ENCODE assay signal across 8 mouse cellular contexts in genomic region chr12:95691961-95692767, GRCm38 (mm10). TPM values are rescaled to one million over a fixed set of nuclear protein-coding genes. Genes with fewer than 3 reads are reported as not detected.
DNase-seq lines count a peak whose midpoint lies in the region; ATAC-seq and TF ChIP-seq lines count a peak whose summit lies in the region.

Gene Flrt2 (plus strand): TSS chr12:95692226.

- H3K27ac ChIP-seq in intestine, postnatal 0 days (ENCODE audit: low read depth, low read length) = no peak within 1 kb of the TSS
- H3K27ac ChIP-seq in neural tube, embryonic 12.5 days = no peak within 1 kb of the TSS

- H3K4me2 ChIP-seq in intestine, postnatal 0 days (replicated peaks; ENCODE audit: low read depth) = peak within 1 kb of the TSS; percentile 94
- peak within 1 kb of the TSS; percentile 66 for H3K4me2 ChIP-seq in neural tube, embryonic 12.5 days (replicated peaks)

- no peaks in the 10 kb centered on the region for H3K9me3 ChIP-seq in intestine, postnatal 0 days (ENCODE audit: control insufficient read depth)
- H3K9me3 ChIP-seq in neural tube, embryonic 12.5 days = no peaks in the 10 kb centered on the region

- 0 out of 2 replicates have a peak, but pooled peaks cover 5% of the 10 kb centered on the region for H3K4me1 ChIP-seq in intestine, postnatal 0 days (replicated peaks; ENCODE audit: control insufficient read depth, insufficient read depth, low read length)
- peaks cover 13% of the 10 kb centered on the region for H3K4me1 ChIP-seq in neural tube, embryonic 12.5 days

- H3K27me3 ChIP-seq in intestine, postnatal 0 days (replicated peaks; ENCODE audit: control insufficient read depth, insufficient read depth, low read length) = peaks cover 44% of the 10 kb centered on the region
- peaks cover 30% of the 10 kb centered on the region for H3K27me3 ChIP-seq in neural tube, embryonic 12.5 days (replicated peaks)

- ATAC-seq in intestine, postnatal 0 days = no peak
- ATAC-seq in neural tube, embryonic 12.5 days (ENCODE audit: low FRiP score, low read depth) = no peak

- no peak for TF ChIP-seq CTCF in brain, embryonic 14.5 days (IDR thresholded peaks at IDR 0.05; ENCODE audit: borderline replicate concordance, extremely low read depth, insufficient read depth, insufficient read length)
- TF ChIP-seq CTCF in intestine, postnatal 0 days (IDR thresholded peaks at IDR 0.05; ENCODE audit: low read depth) = no peak

- intact Hi-C loops in gastrocnemius, postnatal 14 days (cut with DNase I; ENCODE audit: low total_unique reads) = no loop called here

- no peak for TF ChIP-seq POLR2A in brain, embryonic 14.5 days (IDR thresholded peaks at IDR 0.05; ENCODE audit: borderline replicate concordance, extremely low read depth, insufficient read depth, insufficient read length, poor library complexity, severe bottlenecking)

- WGBS in intestine, postnatal 0 days = 2% methylated on average over 32 of the region's 32 CpGs
- WGBS in neural tube, embryonic 12.5 days = under 1% methylated on average over 32 of the region's 32 CpGs

- no peaks in the 10 kb centered on the region for H3K36me3 ChIP-seq in intestine, postnatal 0 days (ENCODE audit: control insufficient read depth, insufficient read depth)
- H3K36me3 ChIP-seq in neural tube, embryonic 12.5 days = no peaks in the 10 kb centered on the region

- 0 out of 2 replicates have a peak within 1 kb of the TSS, but pooled peaks have one; percentile 28 for H3K9ac ChIP-seq in intestine, postnatal 0 days (ENCODE audit: low read depth, low read length)
- H3K9ac ChIP-seq in neural tube, embryonic 12.5 days = peak within 1 kb of the TSS; percentile 48; the same call in 1 of the 2 replicates

- DNase-seq in adrenal gland, adult 2 months = peak; percentile 26
- DNase-seq in adrenal gland, adult 18-20 months (ENCODE audit: low spot score in 2 of 2) = no peak
- DNase-seq in brain, embryonic 14.5 days (ENCODE audit: low read depth) = peak; percentile 77
- DNase-seq in gastrocnemius, postnatal 14 days = peak; percentile 26
- peak; percentile 5 for DNase-seq in liver
- no peak for DNase-seq in thymus, postnatal 10 days (ENCODE audit: low spot score in 2 of 2)

- peak within 1 kb of the TSS; percentile 71 for H3K4me3 ChIP-seq in intestine, postnatal 0 days (ENCODE audit: low read depth, low read length)
- H3K4me3 ChIP-seq in neural tube, embryonic 12.5 days = peak within 1 kb of the TSS; percentile 41

RNA-seq across cellular contexts. Expression of gene Flrt2, which starts in this region (rescaled TPM):
- total RNA-seq in adrenal gland, adult 2 months (2021) = 10 to 100 TPM; 10.4 to 11.5 TPM
- polyA plus RNA-seq in adrenal gland, adult 2 months (2012; rRNA removed) = 2.2 and 2.8 TPM in 2 replicates
- total RNA-seq in adrenal gland, adult 18-20 months (2021) = 10 to 100 TPM in 1 of 2 experiments, 1 to 10 TPM in 1; 9.8 to 10.3 TPM
- 16.7 and 27.0 TPM in 2 replicates for polyA plus RNA-seq in brain, embryonic 14.5 days (2012; rRNA removed)
- 10 to 100 TPM in 1 of 2 experiments, 1 to 10 TPM in 1; 6.3 to 10.9 TPM for total RNA-seq in gastrocnemius, postnatal 14 days (2021)
- 2.8 and 3.5 TPM in 2 replicates for polyA plus RNA-seq in intestine, postnatal 0 days (2015; fragmentation: Nextera tagmentation; extraction: Ambion mirVana)
- polyA plus RNA-seq in neural tube, embryonic 12.5 days (2016; fragmentation: Nextera tagmentation; extraction: Ambion mirVana) = 31.6 and 31.8 TPM in 2 replicates

Comparison
In these comparisons a context has a peak if more than half of its experiments do, and no peak if none do; other contexts are left out.
1. DNase-seq: peak in adrenal gland, adult 2 months (single experiment), brain, embryonic 14.5 days (single experiment), gastrocnemius, postnatal 14 days (single experiment) and liver (single experiment); none in adrenal gland, adult 18-20 months (0 of 2) and thymus, postnatal 10 days (0 of 2).